Mouse (Mus musculus) midbrain, postnatal 0 days (tissue): ENCODE measurements around the gene Cd180. TPM values are rescaled to one million over a fixed set of nuclear protein-coding genes. Genes with fewer than 3 reads are reported as not detected.
"Not testable (repeated sequence)": the region's sequence is repeated elsewhere in the genome, so short reads cannot be mapped to it uniquely, and the experiment has no call there.

Source experiments
- ATAC-seq: fragments of 200-750 bp; cut with Nextera tagmentation; 2 replicates; pipeline ENCODE4 v1.8.0; 2017; ENCODE audit warnings: moderate number of reproducible peaks, mild to moderate bottlenecking, moderate TSS enrichment, moderate library complexity; ENCODE audit not compliant: low FRiP score
- DNase-seq: peaks from one replicate; pipeline ENCODE4 v3.0.0-alpha.2; 2015; ENCODE audit warnings: low spot score
- H3K27ac ChIP-seq: fragments of 300-500 bp; sonication (generic); 2 replicates; pipeline ENCODE4 v1.5.1; 2014; ENCODE audit warnings: low read depth, mild to moderate bottlenecking, low read length, mixed read lengths
- H3K27me3 ChIP-seq: fragments of 300-500 bp; sonication (generic); 2 replicates; pipeline ENCODE4 v1.6.1; 2014; ENCODE audit warnings: low read length, control low read depth, mixed read lengths; ENCODE audit not compliant: insufficient read depth
- H3K36me3 ChIP-seq: fragments of 300-500 bp; sonication (generic); 2 replicates; pipeline ENCODE4 v1.6.1; 2014; ENCODE audit warnings: low read length, control low read depth, mixed read lengths; ENCODE audit not compliant: insufficient read depth
- H3K4me1 ChIP-seq: fragments of 300-500 bp; sonication (generic); 2 replicates; pipeline ENCODE4 v1.6.1; 2014; ENCODE audit warnings: mild to moderate bottlenecking, control low read depth, antibody characterized with exemption, low read length, mixed read lengths; ENCODE audit not compliant: insufficient read depth
- H3K4me2 ChIP-seq: fragments of 300-500 bp; sonication (generic); 2 replicates; pipeline ENCODE4 v1.6.1; 2014; ENCODE audit warnings: low read depth, mild to moderate bottlenecking, low read length, mixed read lengths; ENCODE audit not compliant: poor library complexity, severe bottlenecking
- H3K4me3 ChIP-seq: fragments of 300-500 bp; sonication (generic); 2 replicates; pipeline ENCODE4 v1.5.1; 2014; ENCODE audit warnings: low read depth, mild to moderate bottlenecking, low read length, moderate library complexity
- H3K9ac ChIP-seq: fragments of 300-500 bp; sonication (generic); replicated peaks from 2 replicates; pipeline ENCODE4 v1.6.1; 2014; ENCODE audit warnings: mild to moderate bottlenecking, low read length, moderate library complexity, mixed read lengths; ENCODE audit not compliant: poor library complexity, severe bottlenecking
- H3K9me3 ChIP-seq: fragments of 300-500 bp; sonication (generic); 2 replicates; pipeline ENCODE4 v1.6.1; 2016; ENCODE audit warnings: low read length, control low read depth
- CTCF ChIP-seq: IDR thresholded peaks from 2 replicates; pipeline ENCODE4 v1.5.1; 2016; ENCODE audit warnings: antibody characterized with exemption, mild to moderate bottlenecking
- WGBS: fragments of 180-500 bp; shearing (Covaris S2); extraction: QIAGEN DNeasy Blood & Tissue Kit; methylation state at CpG from one replicate; pipeline ENCODE4 v1.1.7; 2014; 5-methylcytosine and 5-hydroxymethylcytosine counted together
- polyA plus RNA-seq: library from polyadenylated mRNA; unstranded; fragments of >200 nt; fragmentation: Nextera tagmentation; extraction: Ambion mirVana; gene quantifications from 2 replicates; pipeline ENCODE4 v1.2.1, GENCODE M21; 2015
- total RNA-seq: library from RNA; depleted of rRNA; stranded (reverse); fragments of >200 nt; gene quantifications from 2 replicates; pipeline ENCODE4 v1.2.3, GENCODE M21; 2014

Cd180 gene
- total and polyA plus RNA-seq, 2 experiments from 2014 or later: 0.60 to 1.3 TPM

GRCm38 (mm10) chr13:102669522-102670256 is 23.7 kb upstream of the Cd180 start:
- H3K27me3 ChIP-seq: no peaks in the 10 kb centered on the region
- H3K4me2 ChIP-seq: no peak overlapping the region
- H3K9me3 ChIP-seq: no peaks in the 10 kb centered on the region
- H3K36me3 ChIP-seq: no peaks in the 10 kb centered on the region
- no peak for DNase-seq
- H3K27ac ChIP-seq: no peak overlapping the region
- no peak overlapping the region for H3K4me3 ChIP-seq
- TF ChIP-seq CTCF: no peak
- H3K9ac ChIP-seq: no peak overlapping the region
- WGBS: 65% methylated on average over 14 of the region's 14 CpGs
- H3K4me1 ChIP-seq: no peaks in the 10 kb centered on the region
- no peak for ATAC-seq

- no peak overlapping the region for H3K4me3 ChIP-seq
- WGBS: 77% methylated on average over 7 of the region's 7 CpGs
- no peak for ATAC-seq
- no peaks in the 10 kb centered on the region for H3K9me3 ChIP-seq
- no peaks in the 10 kb centered on the region for H3K36me3 ChIP-seq
- no peaks in the 10 kb centered on the region for H3K27me3 ChIP-seq
- H3K4me1 ChIP-seq: no peaks in the 10 kb centered on the region
- no peak overlapping the region for H3K27ac ChIP-seq
- no peak for TF ChIP-seq CTCF
- H3K4me2 ChIP-seq: no peak overlapping the region
- DNase-seq: no peak
- no peak overlapping the region for H3K9ac ChIP-seq
These were observed 22.9 kb upstream of the Cd180 start for GRCm38 (mm10) chr13:102670503-102670902.

- no peak overlapping the region for H3K9ac ChIP-seq
- no peak for TF ChIP-seq CTCF
- H3K9me3 ChIP-seq: no peaks in the 10 kb centered on the region
- H3K27ac ChIP-seq: no peak overlapping the region
- ATAC-seq (no peak), DNase-seq (no peak)
- H3K4me3 ChIP-seq: no peak overlapping the region
- no peaks in the 10 kb centered on the region for H3K36me3 ChIP-seq
- H3K27me3 ChIP-seq: no peaks in the 10 kb centered on the region
- WGBS: 89% methylated on average over 3 of the region's 3 CpGs
- no peaks in the 10 kb centered on the region for H3K4me1 ChIP-seq
- H3K4me2 ChIP-seq: no peak overlapping the region
These were observed 19.3 kb upstream of the Cd180 start for GRCm38 (mm10) chr13:102674083-102674482.

GRCm38 (mm10) chr13:102677602-102678001 is 15.8 kb upstream of the Cd180 start:
- H3K4me2 ChIP-seq, DNase-seq, H3K4me1 ChIP-seq, H3K27me3 ChIP-seq, ATAC-seq, H3K36me3 ChIP-seq, H3K9me3 ChIP-seq, H3K9ac ChIP-seq, H3K27ac ChIP-seq, H3K4me3 ChIP-seq: not testable (repeated sequence)
- 82% methylated on average over 4 of the region's 4 CpGs for WGBS

- ATAC-seq: peak; percentile 65; the same call in 1 of the 2 replicates
- WGBS: 9% methylated on average over 2 of the region's 2 CpGs
These were observed 14.9 kb upstream of the Cd180 start for GRCm38 (mm10) chr13:102678482-102678881.

GRCm38 (mm10) chr13:102684890-102685289 is 8.5 kb upstream of the Cd180 start:
- Histone ChIP-seq H3K4me3 (no peak overlapping the region), H3K4me2 (no peak overlapping the region), H3K36me3 (no peaks in the 10 kb centered on the region), H3K9ac (no peak overlapping the region), H3K9me3 (no peaks in the 10 kb centered on the region), H3K27ac (no peak overlapping the region), H3K4me1 (no peaks in the 10 kb centered on the region), H3K27me3 (no peaks in the 10 kb centered on the region)
- DNase-seq: peak; percentile 32
- 75% methylated on average over 4 of the region's 4 CpGs for WGBS
- peak; percentile 54 for TF ChIP-seq CTCF
- ATAC-seq: no peak

More at GRCm38 (mm10) chr13:102678482-102678881, 14.9 kb upstream of the Cd180 start:
- DNase-seq: peak; percentile 87
- H3K9me3 ChIP-seq: no peaks in the 10 kb centered on the region
- H3K27me3 ChIP-seq: no peaks in the 10 kb centered on the region
- no peak overlapping the region for H3K27ac ChIP-seq
- no peaks in the 10 kb centered on the region for H3K4me1 ChIP-seq
- H3K4me3 ChIP-seq: no peak overlapping the region
- no peak overlapping the region for H3K4me2 ChIP-seq
- peak; percentile 98 for TF ChIP-seq CTCF
- H3K9ac ChIP-seq: no peak overlapping the region
- no peaks in the 10 kb centered on the region for H3K36me3 ChIP-seq
